Mouse (Mus musculus) layer of hippocampus, adult 9-10 months (tissue): ENCODE measurements around the gene Pak2.
A peak's percentile ranks its signal among the peaks of the same experiment; 100 is the strongest.
"Not testable (repeated sequence)": the region's sequence is repeated elsewhere in the genome, so short reads cannot be mapped to it uniquely, and the experiment has no call there.

Source experiments
- DNase-seq: peaks from one replicate; pipeline ENCODE4 v3.0.0; 2022; ENCODE audit warnings: low spot score

Gene Pak2

DNA sequence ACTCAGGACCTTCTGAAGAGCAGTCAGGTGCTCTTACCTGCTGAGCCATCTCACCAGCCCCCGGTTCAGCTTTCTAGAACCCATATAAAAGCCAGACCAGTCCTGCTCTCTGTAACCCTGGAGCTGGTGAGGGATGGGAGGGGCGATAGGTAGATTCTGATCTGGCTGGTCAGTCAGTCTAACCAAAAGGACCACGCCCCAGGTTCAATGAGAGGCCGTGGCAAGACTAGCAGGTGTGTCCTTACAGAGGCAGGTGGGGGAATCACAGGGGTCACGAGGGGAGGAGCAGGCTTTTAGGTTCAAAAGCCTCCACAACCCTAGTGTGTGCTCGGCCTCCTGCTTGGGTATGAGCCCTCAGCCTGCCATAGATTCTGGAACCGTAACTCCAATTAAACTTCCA lies 12.3 kb upstream of the Pak2 start:
- DNase-seq: no peak

DNA sequence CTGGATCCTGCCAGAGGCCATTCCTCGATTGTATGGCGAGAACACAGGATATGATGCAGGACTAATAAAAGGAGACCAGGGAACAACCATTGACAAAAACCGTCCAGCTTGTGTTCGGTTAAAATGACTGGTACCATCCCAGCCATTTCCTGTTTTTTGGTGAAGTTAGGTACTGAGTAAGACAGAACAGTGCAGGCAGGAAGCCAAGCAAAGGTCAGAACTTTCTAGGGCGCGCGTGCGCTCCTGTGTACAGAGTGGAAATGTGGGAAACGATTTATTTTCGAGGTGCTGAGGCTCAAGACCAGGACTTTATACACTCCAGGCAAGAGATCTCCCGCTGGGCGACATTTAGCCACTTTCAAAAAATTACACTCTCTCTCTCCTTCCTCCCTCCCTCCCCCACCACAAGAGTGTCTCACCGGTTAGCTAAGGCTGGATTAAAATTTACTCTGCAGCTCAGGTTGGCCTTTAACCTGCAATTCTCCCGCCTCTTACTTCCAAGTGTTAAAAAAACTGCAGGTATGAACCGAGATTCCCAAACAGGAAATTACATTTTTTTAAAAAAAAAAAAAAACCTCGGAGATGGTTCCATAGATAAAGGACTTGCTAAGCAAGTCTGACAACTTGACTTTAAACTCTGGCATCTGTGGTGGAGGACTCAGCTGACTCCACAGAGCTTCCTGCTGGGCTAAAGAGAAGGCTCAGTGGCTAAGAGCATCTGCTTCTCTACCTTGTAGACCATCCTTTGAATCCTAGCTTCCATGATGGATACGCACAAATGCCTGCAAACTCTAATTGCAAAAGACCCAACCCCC lies 8.7 kb upstream of the Pak2 start:
- DNase-seq: no peak

DNA sequence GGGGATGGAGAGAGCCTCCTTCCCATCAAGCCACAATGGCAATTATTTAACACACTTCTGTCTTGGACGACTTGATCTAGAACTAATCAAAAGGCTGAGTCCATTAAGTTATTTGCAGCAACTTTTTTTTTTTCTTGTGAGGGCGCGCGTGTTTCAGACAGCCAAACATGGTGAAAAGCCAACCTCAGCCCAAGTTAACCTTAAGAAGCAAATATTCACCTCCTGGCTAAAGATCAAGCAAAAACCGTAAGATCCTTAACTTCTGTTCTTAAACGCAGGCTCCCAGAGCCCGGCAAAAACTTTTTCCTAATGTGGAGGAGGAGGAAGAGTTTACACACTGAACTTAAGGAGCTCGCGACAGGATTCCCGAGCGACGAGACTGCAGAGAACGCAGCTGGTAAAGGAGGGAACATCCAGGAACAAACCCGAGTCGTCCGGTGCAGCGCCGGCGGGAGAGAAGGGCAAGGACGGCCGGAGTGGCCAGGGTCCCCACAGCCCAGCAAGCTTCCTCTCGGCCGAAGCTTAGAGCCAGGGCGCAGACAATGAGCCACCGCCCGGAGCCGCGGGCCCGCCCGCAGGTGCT lies 643 bp downstream of the Pak2 start:
- DNase-seq: no peak

- no peak for DNase-seq
Measured at GRCm38 (mm10) chr16:32077648-32078407, 1.3 kb downstream of the Pak2 start.

DNA sequence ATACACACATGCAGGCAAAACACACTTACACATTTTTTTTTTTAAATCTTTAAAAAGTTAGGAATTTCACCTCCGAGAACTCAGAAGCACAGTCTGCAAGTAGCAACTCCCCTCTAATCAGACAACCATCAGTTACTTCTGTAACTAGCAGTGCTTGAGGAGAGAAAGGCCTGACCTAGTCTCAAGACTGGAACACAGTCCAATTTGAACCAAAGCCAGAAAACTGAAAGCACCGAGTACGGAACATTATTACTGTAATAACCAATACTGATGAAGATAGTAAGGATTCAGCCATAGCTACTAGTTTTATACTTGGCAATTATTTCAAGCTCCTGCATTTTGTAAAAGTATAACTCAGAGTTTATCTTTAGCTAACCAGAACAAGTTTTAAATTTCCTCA lies 2.7 kb downstream of the Pak2 start:
- DNase-seq: no peak

DNA sequence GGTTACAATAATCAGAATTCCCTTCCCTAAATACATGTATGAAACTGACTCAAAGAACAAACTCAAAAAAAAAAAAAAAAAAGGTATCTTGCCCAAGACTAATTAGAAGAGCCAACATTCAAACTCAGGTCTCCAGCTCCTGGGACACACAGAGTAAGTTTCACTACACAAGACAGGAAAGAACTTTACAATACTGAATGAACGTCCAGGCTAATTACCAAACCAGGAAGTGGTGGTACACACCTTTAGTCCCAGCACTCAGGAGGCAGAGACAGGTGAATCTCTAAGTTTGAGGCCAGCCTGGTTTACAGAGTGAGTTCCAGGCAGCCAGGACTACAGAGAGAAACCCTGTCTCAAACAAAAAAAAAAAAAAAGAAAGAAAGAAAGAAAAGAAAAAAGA lies 3.4 kb downstream of the Pak2 start:
- no peak for DNase-seq

GRCm38 (mm10) chr16:32070070-32070469 lies 9.1 kb downstream of the Pak2 start:
- not testable (repeated sequence) for DNase-seq

DNA sequence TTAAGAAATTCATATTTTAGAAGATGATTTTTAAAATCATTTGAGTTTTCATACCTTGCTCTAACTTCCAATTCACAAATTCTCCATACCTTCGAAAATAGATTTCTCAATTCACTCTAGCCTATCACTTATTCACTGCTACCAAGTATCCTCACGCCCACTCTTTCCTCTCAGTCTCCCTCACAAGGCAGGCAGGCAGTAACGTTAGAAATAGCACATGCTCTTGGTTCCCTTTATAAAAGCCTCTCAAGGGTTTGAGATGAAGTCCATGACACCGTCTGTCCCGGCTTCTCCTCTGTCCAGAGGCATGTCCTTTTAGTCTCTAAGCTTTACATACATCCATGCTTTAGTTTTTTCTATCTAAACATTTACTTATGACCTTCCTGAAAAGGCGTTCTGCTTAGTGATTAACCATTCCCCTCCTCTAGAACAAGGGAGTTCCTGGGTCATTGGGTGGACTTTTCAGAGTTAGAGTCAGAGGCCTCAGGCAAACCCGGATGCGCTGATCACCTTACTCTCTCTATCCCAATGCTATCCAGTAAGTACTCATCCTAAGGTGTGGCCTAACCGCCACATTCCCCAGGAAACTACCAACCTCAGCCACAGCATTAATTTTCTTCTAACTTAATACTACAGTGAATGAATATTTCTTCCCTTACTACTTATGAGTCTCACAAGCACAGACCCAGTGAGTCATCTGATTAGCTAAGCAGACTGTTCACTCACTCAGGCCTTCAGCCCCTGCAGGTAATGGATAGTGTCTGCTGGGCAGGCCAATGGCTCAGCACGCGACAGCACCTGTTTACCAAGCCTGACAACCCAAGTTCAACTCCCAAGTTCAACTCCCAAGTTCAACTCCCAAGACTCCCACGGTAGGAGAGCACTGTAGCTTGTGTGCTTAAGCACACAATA lies 10.5 kb downstream of the Pak2 start:
- no peak for DNase-seq

- no peak for DNase-seq
Measured at GRCm38 (mm10) chr16:32066899-32067298, 12.2 kb downstream of the Pak2 start.

GRCm38 (mm10) chr16:32063900-32064299 lies 15.2 kb downstream of the Pak2 start:
- no peak for DNase-seq

- no peak for DNase-seq
Measured at GRCm38 (mm10) chr16:32062226-32062625, 16.9 kb downstream of the Pak2 start.

DNA sequence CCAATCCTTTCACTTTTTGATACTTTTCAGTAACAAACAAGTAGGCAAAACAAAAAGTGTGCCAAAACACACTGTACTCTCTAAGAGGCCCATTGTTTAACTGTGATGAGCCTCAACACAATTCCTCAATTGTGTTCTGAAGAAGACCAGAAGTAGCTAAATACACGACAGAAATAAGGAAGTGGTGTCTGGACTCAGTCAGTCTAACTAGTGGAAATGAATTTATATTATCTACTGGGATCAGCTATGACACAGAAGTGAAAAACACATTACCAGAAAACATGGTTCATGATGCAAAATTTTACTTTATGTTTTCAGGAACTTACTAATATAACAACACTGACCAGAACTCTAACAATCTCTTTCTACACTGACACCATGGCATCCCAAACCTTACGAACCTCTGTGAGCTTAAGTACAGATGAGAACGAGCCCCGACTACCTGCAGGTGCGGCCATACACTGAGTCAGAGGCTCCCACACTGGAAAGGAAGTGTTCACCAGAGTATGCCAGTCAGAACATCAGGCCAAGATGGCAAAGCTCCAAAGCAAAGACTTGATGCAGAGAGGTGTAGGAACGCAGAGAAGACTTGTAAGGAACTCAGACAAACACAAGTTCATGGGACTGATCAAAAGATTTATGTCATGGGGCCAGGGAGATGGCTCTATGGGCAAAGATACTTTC lies 19.2 kb downstream of the Pak2 start:
- no peak for DNase-seq

DNA sequence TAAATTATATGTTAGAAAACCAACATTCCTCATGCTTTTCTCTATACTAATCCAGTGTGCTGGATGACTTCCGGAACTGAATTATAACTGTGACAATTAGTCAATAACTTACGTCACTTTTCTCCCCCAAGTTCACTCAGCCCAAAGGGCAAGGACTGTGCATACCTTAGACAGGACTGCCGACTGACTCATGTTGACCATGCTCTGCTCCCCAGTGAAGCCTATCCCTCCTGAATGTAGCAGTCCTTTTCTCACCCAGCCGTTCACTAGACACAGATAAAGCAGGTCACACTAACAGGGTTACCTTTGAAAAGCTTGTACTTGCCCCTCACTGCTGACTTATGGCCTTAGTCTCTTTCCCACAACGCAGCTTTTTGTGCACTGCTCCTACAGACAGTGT lies 20.3 kb downstream of the Pak2 start:
- no peak for DNase-seq

DNA sequence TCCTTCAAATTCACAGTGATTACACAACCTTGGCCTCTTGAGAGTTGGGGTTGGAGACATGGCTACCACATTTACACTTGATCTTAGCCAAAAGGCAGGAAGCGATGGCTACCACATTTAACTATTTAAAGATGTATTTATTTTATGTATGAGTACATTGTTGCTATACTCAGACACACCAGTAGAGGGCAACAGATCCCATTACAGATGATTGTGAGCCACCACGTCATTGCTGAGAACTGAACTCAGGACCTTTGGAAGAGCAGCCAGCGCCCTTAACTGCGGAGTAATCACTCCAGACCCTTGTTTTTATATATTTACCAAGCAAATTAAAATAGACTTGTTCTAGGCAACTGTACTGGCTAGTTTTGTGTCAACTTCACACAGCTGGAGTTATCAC lies 36.8 kb downstream of the Pak2 start:
- DNase-seq: no peak

DNA sequence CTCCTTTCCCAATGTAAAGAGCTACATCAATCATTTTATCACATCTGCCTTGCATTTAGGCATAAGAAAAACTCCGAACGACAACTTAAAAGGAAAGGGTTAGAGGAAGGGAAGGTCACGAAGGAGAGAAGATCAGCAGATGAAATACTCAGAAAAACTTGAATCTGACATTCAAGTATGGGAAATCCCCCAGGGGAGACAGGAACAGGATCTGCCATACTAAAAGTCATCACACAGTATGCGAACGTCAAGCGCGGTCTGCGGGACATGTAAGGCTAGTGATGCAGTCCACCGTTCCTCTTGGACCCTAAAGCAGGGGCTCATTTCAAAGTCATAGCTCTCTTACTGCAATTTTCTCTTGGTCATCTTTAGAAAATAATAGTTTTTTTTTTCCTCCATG lies 59.5 kb downstream of the Pak2 start:
- DNase-seq: no peak

- DNase-seq: no peak
Measured at GRCm38 (mm10) chr16:32010330-32010729, 68.8 kb downstream of the Pak2 start.

DNA sequence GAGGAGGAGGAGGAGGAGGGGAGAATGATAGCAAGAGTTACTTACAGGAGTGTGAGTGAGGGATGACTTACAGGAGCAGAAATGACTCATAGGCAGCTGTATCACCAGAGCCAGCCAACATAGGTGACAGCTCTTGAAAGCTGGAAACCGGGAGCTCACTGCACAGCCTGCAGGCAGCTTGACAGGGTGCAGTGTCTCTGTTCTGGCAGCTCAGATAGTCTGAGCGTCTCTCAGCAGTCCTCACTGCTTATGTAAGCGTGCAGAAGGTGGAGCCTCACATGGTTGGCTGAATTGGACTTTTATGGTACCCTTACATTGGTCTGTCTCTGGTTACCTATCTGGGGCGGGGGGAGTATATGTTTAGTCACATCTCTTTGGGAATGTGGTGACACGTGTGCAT lies 69.2 kb downstream of the Pak2 start:
- DNase-seq: peak; percentile 12

- no peak for DNase-seq
Measured at GRCm38 (mm10) chr16:32008529-32009293, 70.4 kb downstream of the Pak2 start.

- DNase-seq: no peak
Measured at GRCm38 (mm10) chr16:32004731-32005130, 74.4 kb downstream of the Pak2 start.
